Mouse (Mus musculus) hindbrain, postnatal 0 days (tissue): ENCODE measurements at regions not wholly inside any gene's neighbourhood (a gene's known extent, or its start where the extent isn't known, plus 50 kb on each side); places are given as distances from the start of the nearest gene placed in this dataset.

Experiments used
- ATAC-seq: fragments of 200-750 bp; cut with Nextera tagmentation; 2 replicates; pipeline ENCODE4 v1.8.0; 2017; ENCODE audit warnings: mild to moderate bottlenecking, moderate TSS enrichment, moderate library complexity
- DNase-seq: peaks from one replicate; pipeline ENCODE4 v3.0.0-alpha.2; 2015; ENCODE audit warnings: low spot score
- H3K27ac ChIP-seq: fragments of 300-500 bp; sonication (generic); 2 replicates; pipeline ENCODE4 v1.5.1; 2014; ENCODE audit warnings: mild to moderate bottlenecking
- H3K27me3 ChIP-seq: fragments of 300-500 bp; sonication (generic); 2 replicates; pipeline ENCODE4 v1.6.1; 2014; ENCODE audit warnings: low read length, mixed read lengths; ENCODE audit not compliant: insufficient read depth
- H3K36me3 ChIP-seq: fragments of 300-500 bp; sonication (generic); 2 replicates; pipeline ENCODE4 v1.6.1; 2014; ENCODE audit warnings: low read length, mixed read lengths; ENCODE audit not compliant: insufficient read depth
- H3K4me1 ChIP-seq: fragments of 300-500 bp; sonication (generic); 2 replicates; pipeline ENCODE4 v1.6.1; 2014; ENCODE audit warnings: antibody characterized with exemption, low read length, mixed read lengths; ENCODE audit not compliant: insufficient read depth
- H3K4me2 ChIP-seq: fragments of 300-500 bp; sonication (generic); 2 replicates; pipeline ENCODE4 v1.6.1; 2014; ENCODE audit warnings: low read depth, mild to moderate bottlenecking, low read length, moderate library complexity, mixed read lengths
- H3K4me3 ChIP-seq: fragments of 300-500 bp; sonication (generic); 2 replicates; pipeline ENCODE4 v1.5.1; 2014; ENCODE audit warnings: low read length
- H3K9ac ChIP-seq: fragments of 300-500 bp; sonication (generic); replicated peaks from 2 replicates; pipeline ENCODE4 v1.6.1; 2014; ENCODE audit warnings: mild to moderate bottlenecking, low read length, moderate library complexity, mixed read lengths
- H3K9me3 ChIP-seq: fragments of 300-500 bp; sonication (generic); 2 replicates; pipeline ENCODE4 v1.6.1; 2016; ENCODE audit warnings: low read length, mixed read lengths
- CTCF ChIP-seq: IDR thresholded peaks from 2 replicates; pipeline ENCODE4 v1.5.1; 2016; ENCODE audit warnings: antibody characterized with exemption, control low read depth, low read depth
- WGBS: fragments of 180-500 bp; shearing (Covaris S2); extraction: QIAGEN DNeasy Blood & Tissue Kit; methylation state at CpG from one replicate; pipeline ENCODE4 v1.1.7; 2014; 5-methylcytosine and 5-hydroxymethylcytosine counted together

GRCm38 (mm10) chr13:35529577-35529976, 130.1 kb upstream of the Cdyl start:
- no peak overlapping the region for H3K4me2 ChIP-seq
- ATAC-seq (no peak), DNase-seq (no peak)
- no peaks in the 10 kb centered on the region for H3K27me3 ChIP-seq
- no peak for TF ChIP-seq CTCF
- H3K27ac ChIP-seq = no peak overlapping the region
- WGBS = 86% methylated on average over 3 of the region's 3 CpGs
- no peak overlapping the region for H3K4me3 ChIP-seq
- H3K4me1 ChIP-seq = no peaks in the 10 kb centered on the region
- H3K36me3 ChIP-seq = no peaks in the 10 kb centered on the region
- no peak overlapping the region for H3K9ac ChIP-seq
- no peaks in the 10 kb centered on the region for H3K9me3 ChIP-seq

- 72% methylated on average over 7 of the region's 7 CpGs for WGBS
- no peak for TF ChIP-seq CTCF
- Histone ChIP-seq H3K4me3 (no peak overlapping the region), H3K9me3 (no peaks in the 10 kb centered on the region), H3K4me2 (no peak overlapping the region), H3K27ac (no peak overlapping the region), H3K36me3 (no peaks in the 10 kb centered on the region), H3K27me3 (no peaks in the 10 kb centered on the region), H3K9ac (no peak overlapping the region), H3K4me1 (no peaks in the 10 kb centered on the region)
- DNase-seq (no peak), ATAC-seq (no peak)
Observed at GRCm38 (mm10) chr13:35537106-35537505, 122.5 kb upstream of the Cdyl start.

- H3K36me3 ChIP-seq = no peaks in the 10 kb centered on the region
- H3K27me3 ChIP-seq = no peaks in the 10 kb centered on the region
- no peaks in the 10 kb centered on the region for H3K9me3 ChIP-seq
- H3K4me2 ChIP-seq = no peak overlapping the region
- 51% methylated on average over 5 of the region's 5 CpGs for WGBS
- ATAC-seq = no peak
- no peak for DNase-seq
- no peaks in the 10 kb centered on the region for H3K4me1 ChIP-seq
- H3K27ac ChIP-seq = no peak overlapping the region
- H3K4me3 ChIP-seq = no peak overlapping the region
- H3K9ac ChIP-seq = no peak overlapping the region
- no peak for TF ChIP-seq CTCF
Observed at GRCm38 (mm10) chr13:35537936-35538335, 121.7 kb upstream of the Cdyl start.

- DNase-seq (no peak), ATAC-seq (no peak)
- Histone ChIP-seq H3K27me3 (no peaks in the 10 kb centered on the region), H3K4me1 (no peaks in the 10 kb centered on the region), H3K4me3 (no peak overlapping the region), H3K36me3 (no peaks in the 10 kb centered on the region), H3K27ac (no peak overlapping the region), H3K9me3 (no peaks in the 10 kb centered on the region), H3K9ac (no peak overlapping the region), H3K4me2 (no peak overlapping the region)
- WGBS = 84% methylated on average over 2 of the region's 2 CpGs
- no peak for TF ChIP-seq CTCF
Observed at GRCm38 (mm10) chr13:35540433-35540832, 119.2 kb upstream of the Cdyl start.

GRCm38 (mm10) chr13:35541053-35541452, 118.6 kb upstream of the Cdyl start:
- H3K27me3 ChIP-seq = no peaks in the 10 kb centered on the region
- no peak overlapping the region for H3K27ac ChIP-seq
- DNase-seq (no peak), ATAC-seq (no peak)
- no peak overlapping the region for H3K4me2 ChIP-seq
- no peaks in the 10 kb centered on the region for H3K4me1 ChIP-seq
- no peak overlapping the region for H3K4me3 ChIP-seq
- no peak for TF ChIP-seq CTCF
- no peak overlapping the region for H3K9ac ChIP-seq
- no peaks in the 10 kb centered on the region for H3K9me3 ChIP-seq
- WGBS = 82% methylated on average over 6 of the region's 6 CpGs
- H3K36me3 ChIP-seq = no peaks in the 10 kb centered on the region

- 42% methylated on average over 1 of the region's 1 CpGs for WGBS
- ATAC-seq = no peak
- no peaks in the 10 kb centered on the region for H3K4me1 ChIP-seq
Observed at GRCm38 (mm10) chr13:35564006-35564405, 95.6 kb upstream of the Cdyl start.

GRCm38 (mm10) chr13:35581616-35582015, 78.0 kb upstream of the Cdyl start:
- TF ChIP-seq CTCF = no peak
- Histone ChIP-seq H3K4me3 (no peak overlapping the region), H3K27me3 (no peaks in the 10 kb centered on the region), H3K27ac (no peak overlapping the region), H3K9me3 (no peaks in the 10 kb centered on the region), H3K36me3 (no peaks in the 10 kb centered on the region), H3K9ac (no peak overlapping the region), H3K4me1 (no peaks in the 10 kb centered on the region), H3K4me2 (no peak overlapping the region)
- 29% methylated on average over 3 of the region's 3 CpGs for WGBS
- ATAC-seq (no peak), DNase-seq (peak; percentile 44)

More at GRCm38 (mm10) chr13:35564006-35564405, 95.6 kb upstream of the Cdyl start:
- no peak for DNase-seq
- no peak overlapping the region for H3K27ac ChIP-seq
- H3K36me3 ChIP-seq = no peaks in the 10 kb centered on the region
- H3K9ac ChIP-seq = no peak overlapping the region
- H3K4me2 ChIP-seq = no peak overlapping the region
- no peak overlapping the region for H3K4me3 ChIP-seq
- no peaks in the 10 kb centered on the region for H3K9me3 ChIP-seq
- no peak for TF ChIP-seq CTCF
- H3K27me3 ChIP-seq = no peaks in the 10 kb centered on the region
